Mouse (Mus musculus) limb, embryonic 11.5 days (tissue): Measurements from ENCODE around the gene Tubgcp3. TPM values are rescaled to one million over a fixed set of nuclear protein-coding genes. Genes with fewer than 3 reads are reported as not detected.
"Not testable (repeated sequence)": the region's sequence is repeated elsewhere in the genome, so short reads cannot be mapped to it uniquely, and the experiment has no call there.

Source experiments
- ATAC-seq: fragments of 200-750 bp; cut with Nextera tagmentation; 2 replicates; pipeline ENCODE4 v1.8.0; 2017; ENCODE audit warnings: low read depth; ENCODE audit not compliant: insufficient number of reproducible peaks, low FRiP score, low TSS enrichment
- DNase-seq: peaks from one replicate; pipeline ENCODE4 v3.0.0-alpha.2; 2015; ENCODE audit warnings: low spot score
- H3K27ac ChIP-seq: fragments of 300-500 bp; sonication (generic); replicated peaks from 2 replicates; pipeline ENCODE4 v1.5.1; 2014; ENCODE audit warnings: low read depth, mild to moderate bottlenecking, low read length
- H3K27me3 ChIP-seq: fragments of 300-500 bp; sonication (generic); 2 replicates; pipeline ENCODE4 v1.6.1; 2014; ENCODE audit warnings: mild to moderate bottlenecking, low read length, mixed read lengths; ENCODE audit not compliant: control insufficient read depth, insufficient read depth
- H3K36me3 ChIP-seq: fragments of 300-500 bp; sonication (generic); 2 replicates; pipeline ENCODE4 v1.6.1; 2014; ENCODE audit warnings: mild to moderate bottlenecking, low read length, moderate library complexity, mixed read lengths; ENCODE audit not compliant: control insufficient read depth, insufficient read depth
- H3K4me1 ChIP-seq: fragments of 300-500 bp; sonication (generic); 2 replicates; pipeline ENCODE4 v1.6.1; 2014; ENCODE audit warnings: low read length, mixed read lengths; ENCODE audit not compliant: control insufficient read depth, insufficient read depth
- H3K4me2 ChIP-seq: fragments of 300-500 bp; sonication (generic); 2 replicates; pipeline ENCODE4 v1.6.1; 2014; ENCODE audit warnings: low read depth, mild to moderate bottlenecking, moderate library complexity; ENCODE audit not compliant: severe bottlenecking
- H3K4me3 ChIP-seq: fragments of 300-500 bp; sonication (generic); 2 replicates; pipeline ENCODE4 v1.5.1; 2014; ENCODE audit warnings: low read depth, low read length
- H3K9ac ChIP-seq: fragments of 300-500 bp; sonication (generic); 2 replicates; pipeline ENCODE4 v1.6.1; 2014; ENCODE audit warnings: mild to moderate bottlenecking, low read length
- H3K9me3 ChIP-seq: fragments of 300-500 bp; sonication (generic); 2 replicates; pipeline ENCODE4 v1.6.1; 2016; ENCODE audit warnings: low read length; ENCODE audit not compliant: control insufficient read depth
- WGBS: fragments of 180-500 bp; shearing (Covaris S2); extraction: QIAGEN DNeasy Blood & Tissue Kit; methylation state at CpG from one replicate; pipeline ENCODE4 v1.1.7; 2014; 5-methylcytosine and 5-hydroxymethylcytosine counted together
- polyA plus RNA-seq: library from polyadenylated mRNA; unstranded; fragments of >200 nt; fragmentation: Nextera tagmentation; extraction: Ambion mirVana; gene quantifications from 2 replicates; pipeline ENCODE4 v1.2.1, GENCODE M21; 2014

Gene Tubgcp3
- polyA plus RNA-seq, 1 experiment from 2014 or later: 54.3 TPM

GRCm38 (mm10) chr8:12677529-12677928 lies 5.5 kb upstream of the Tubgcp3 start:
- 5% methylated on average over 7 of the region's 7 CpGs for WGBS
- H3K36me3 ChIP-seq: no peaks in the 10 kb centered on the region
- no peak overlapping the region for H3K9ac ChIP-seq
- H3K9me3 ChIP-seq: no peaks in the 10 kb centered on the region
- H3K27me3 ChIP-seq: no peaks in the 10 kb centered on the region
- H3K27ac ChIP-seq: no peak overlapping the region
- peak; percentile 90 for DNase-seq
- H3K4me1 ChIP-seq: 0 out of 2 replicates have a peak, but pooled peaks cover 5% of the 10 kb centered on the region
- H3K4me2 ChIP-seq: no peak overlapping the region
- no peak overlapping the region for H3K4me3 ChIP-seq
- no peak for ATAC-seq

DNA sequence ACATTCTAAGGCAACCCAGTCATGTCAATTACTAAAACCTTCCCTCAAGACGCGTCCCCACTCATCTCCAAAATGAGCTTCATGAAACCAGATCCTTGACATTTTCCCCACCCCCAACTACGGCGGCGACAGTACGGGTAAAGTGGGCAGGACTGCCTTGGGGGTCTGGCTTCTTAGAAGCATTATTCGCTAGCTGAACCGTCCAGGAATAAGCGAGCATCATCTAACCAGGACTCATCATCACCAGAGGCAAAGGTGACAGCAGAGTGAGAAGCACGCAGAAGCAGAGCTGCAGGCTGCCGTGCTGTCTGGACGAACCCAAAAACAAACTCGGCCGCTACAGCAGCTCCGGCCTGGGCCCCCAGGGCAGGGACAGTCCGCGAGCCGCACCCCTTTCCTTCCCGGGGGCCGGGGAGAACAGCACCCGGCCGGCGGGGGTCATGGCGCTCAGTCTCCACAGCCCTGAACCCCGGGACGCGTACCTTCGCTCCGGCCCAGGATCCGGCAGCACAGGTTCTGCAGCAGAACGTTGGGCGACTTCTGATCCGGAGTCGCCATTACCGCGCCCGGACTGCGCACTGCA lies 484 bp downstream of the Tubgcp3 start:
- peak overlapping the region; percentile 95 for H3K9ac ChIP-seq
- peak overlapping the region; percentile 87 for H3K4me2 ChIP-seq
- peak overlapping the region; percentile 56; the same call in 1 of the 2 replicates for H3K27ac ChIP-seq
- H3K4me3 ChIP-seq: peak overlapping the region; percentile 93
- H3K27me3 ChIP-seq: no peaks in the 10 kb centered on the region
- H3K36me3 ChIP-seq: no peaks in the 10 kb centered on the region
- no peaks in the 10 kb centered on the region for H3K9me3 ChIP-seq
- ATAC-seq (peak; percentile 66; the same call in 1 of the 2 replicates), DNase-seq (peak; percentile 40)
- 0 out of 2 replicates have a peak, but pooled peaks cover 6% of the 10 kb centered on the region for H3K4me1 ChIP-seq
- WGBS: under 1% methylated on average over 38 of the region's 38 CpGs

- Histone ChIP-seq H3K9me3 (no peaks in the 10 kb centered on the region), H3K4me1 (0 out of 2 replicates have a peak, but pooled peaks cover 6% of the 10 kb centered on the region), H3K27me3 (no peaks in the 10 kb centered on the region), H3K36me3 (no peaks in the 10 kb centered on the region), H3K4me3 (peak overlapping the region; percentile 93), H3K4me2 (peak overlapping the region; percentile 87), H3K27ac (no peak overlapping the region), H3K9ac (no peak overlapping the region)
- DNase-seq (no peak), ATAC-seq (no peak)
- WGBS: 35% methylated on average over 6 of the region's 6 CpGs
Observed at GRCm38 (mm10) chr8:12670965-12671364, 1.1 kb downstream of the Tubgcp3 start.

- no peaks in the 10 kb centered on the region for H3K36me3 ChIP-seq
- H3K4me3 ChIP-seq: no peak overlapping the region
- 0 out of 2 replicates have a peak, but pooled peaks cover 6% of the 10 kb centered on the region for H3K4me1 ChIP-seq
- H3K4me2 ChIP-seq: no peak overlapping the region
- H3K9ac ChIP-seq: no peak overlapping the region
- no peaks in the 10 kb centered on the region for H3K9me3 ChIP-seq
- DNase-seq (no peak), ATAC-seq (no peak)
- H3K27ac ChIP-seq: no peak overlapping the region
- no peaks in the 10 kb centered on the region for H3K27me3 ChIP-seq
- 94% methylated on average over 6 of the region's 6 CpGs for WGBS
Observed at GRCm38 (mm10) chr8:12668832-12669231, 3.2 kb downstream of the Tubgcp3 start.

GRCm38 (mm10) chr8:12666530-12666929 lies 5.5 kb downstream of the Tubgcp3 start:
- not testable (repeated sequence) for DNase-seq, H3K36me3 ChIP-seq, H3K9ac ChIP-seq, H3K27me3 ChIP-seq, H3K9me3 ChIP-seq, H3K4me1 ChIP-seq, H3K27ac ChIP-seq, H3K4me2 ChIP-seq, ATAC-seq, H3K4me3 ChIP-seq
- WGBS: 94% methylated on average over 3 of the region's 3 CpGs

DNA sequence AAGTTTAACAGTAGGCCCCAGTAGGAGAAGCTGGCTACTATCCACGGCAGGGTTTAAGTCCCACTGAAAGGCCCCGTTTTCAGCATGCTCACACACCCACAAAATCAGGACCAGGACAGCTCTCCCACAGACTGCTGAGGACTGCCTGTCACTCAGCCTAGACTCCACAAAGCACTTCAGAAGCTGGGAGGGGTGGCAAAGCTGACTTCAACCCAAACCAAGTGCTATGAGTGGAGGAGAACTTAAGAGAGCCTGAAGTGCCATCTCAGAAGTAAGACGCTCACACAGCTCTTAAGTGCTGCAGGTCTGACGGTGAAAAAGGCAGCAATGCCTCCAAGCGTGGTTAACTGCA lies 9.0 kb downstream of the Tubgcp3 start:
- Histone ChIP-seq H3K4me1 (no peaks in the 10 kb centered on the region), H3K9me3 (no peaks in the 10 kb centered on the region), H3K27ac (no peak overlapping the region), H3K27me3 (no peaks in the 10 kb centered on the region), H3K4me3 (no peak overlapping the region), H3K36me3 (peaks cover 4% of the 10 kb centered on the region), H3K9ac (no peak overlapping the region), H3K4me2 (no peak overlapping the region)
- DNase-seq: no peak
- ATAC-seq: no peak
- 84% methylated on average over 5 of the region's 5 CpGs for WGBS

DNA sequence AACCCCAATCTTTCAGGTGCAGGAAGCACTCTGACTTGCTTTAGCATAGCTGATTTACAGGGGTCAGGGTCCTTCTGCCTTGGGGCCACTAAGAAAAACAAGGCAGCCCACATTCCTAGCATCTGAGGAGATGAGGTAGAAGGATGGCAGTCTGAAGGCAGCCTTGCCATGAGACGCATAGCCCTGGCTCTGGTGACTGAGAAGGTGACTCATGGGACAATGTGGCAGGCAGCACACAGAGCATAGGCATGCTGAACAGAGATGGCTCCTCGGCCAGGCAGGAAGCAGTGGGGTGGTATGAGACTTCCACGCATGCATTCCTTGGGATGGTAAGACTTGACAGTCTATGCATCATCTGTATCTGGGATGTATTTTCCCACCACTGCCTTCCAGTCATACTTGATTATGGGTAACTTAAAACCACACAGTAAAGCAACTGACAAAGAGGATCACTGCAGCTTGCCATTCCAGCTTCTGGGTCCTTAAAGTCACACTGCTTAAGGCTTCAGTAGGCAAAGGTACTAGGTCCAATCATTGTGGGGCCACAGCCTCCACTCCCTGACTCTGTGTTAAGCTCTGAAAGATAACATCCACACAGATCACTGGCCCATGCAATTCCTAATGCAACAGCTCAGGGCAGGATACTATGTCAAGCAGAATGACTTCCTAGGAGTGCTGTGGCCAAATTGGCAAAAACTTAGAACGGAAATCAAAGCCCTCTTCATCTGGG lies 9.5 kb downstream of the Tubgcp3 start:
- peaks cover 4% of the 10 kb centered on the region for H3K36me3 ChIP-seq
- no peaks in the 10 kb centered on the region for H3K27me3 ChIP-seq
- ATAC-seq: no peak

DNA sequence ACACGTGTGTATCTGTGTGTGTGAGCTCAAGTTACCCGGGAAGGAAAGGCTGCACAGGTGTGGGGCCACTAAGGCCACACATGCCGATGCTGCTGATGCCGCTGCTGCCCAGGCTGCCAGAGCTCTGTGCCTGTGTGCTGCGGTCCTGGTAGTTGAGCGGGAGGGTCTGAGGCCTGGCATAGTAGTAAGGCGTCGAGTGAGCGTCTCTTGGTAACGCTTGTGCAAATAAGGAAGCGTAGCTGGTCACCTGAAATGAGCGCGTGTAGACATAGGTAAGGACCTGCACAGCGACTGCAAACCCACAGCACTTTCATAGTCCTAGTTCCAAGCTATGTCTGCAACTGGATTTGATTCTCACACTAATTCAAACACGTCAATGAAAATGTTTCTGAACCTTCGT lies 14.6 kb downstream of the Tubgcp3 start:
- peaks cover 17% of the 10 kb centered on the region for H3K36me3 ChIP-seq
- no peaks in the 10 kb centered on the region for H3K4me1 ChIP-seq

More for the DNA sequence above, 9.5 kb downstream of the Tubgcp3 start:
- no peak overlapping the region for H3K4me2 ChIP-seq
- no peak overlapping the region for H3K9ac ChIP-seq
- H3K4me3 ChIP-seq: no peak overlapping the region
- H3K9me3 ChIP-seq: no peaks in the 10 kb centered on the region
- 83% methylated on average over 4 of the region's 4 CpGs for WGBS
- no peak for DNase-seq
- no peak overlapping the region for H3K27ac ChIP-seq
- no peaks in the 10 kb centered on the region for H3K4me1 ChIP-seq

More for the DNA sequence above, 14.6 kb downstream of the Tubgcp3 start:
- Histone ChIP-seq H3K9ac (no peak overlapping the region), H3K4me3 (no peak overlapping the region), H3K4me2 (no peak overlapping the region), H3K9me3 (no peaks in the 10 kb centered on the region), H3K27ac (no peak overlapping the region), H3K27me3 (no peaks in the 10 kb centered on the region)
- no peak for DNase-seq
- 95% methylated on average over 16 of the region's 16 CpGs for WGBS
- ATAC-seq: no peak
